Mouse (Mus musculus) C2C12 (cell line): ENCODE measurements around the gene Cfap74. TPM values are rescaled to one million over a fixed set of nuclear protein-coding genes. Genes with fewer than 3 reads are reported as not detected.

Experiments
- H3K27me3 ChIP-seq: one replicate; pipeline ENCODE4 v1.6.1; 2011; ENCODE audit not compliant: control insufficient read depth, insufficient read depth, insufficient read length
- H3K36me3 ChIP-seq: one replicate; pipeline ENCODE4 v1.6.1; 2011; ENCODE audit not compliant: control insufficient read depth, insufficient read depth
- H3K4me3 ChIP-seq: one replicate; pipeline ENCODE4 v1.5.1; 2011; ENCODE audit warnings: mild to moderate bottlenecking, control low read depth; ENCODE audit not compliant: poor library complexity, insufficient read depth, severe bottlenecking
- H3K79me2 ChIP-seq: one replicate; pipeline ENCODE4 v1.6.1; 2011; ENCODE audit not compliant: control insufficient read depth, insufficient read depth
- H3K79me3 ChIP-seq: one replicate; pipeline ENCODE4 v1.6.1; 2011; ENCODE audit warnings: low read depth, control low read depth
- H3ac ChIP-seq: one replicate; pipeline ENCODE3; 2011; ENCODE audit warnings: low read depth; ENCODE audit not compliant: control insufficient read depth, insufficient read length
- CEBPB ChIP-seq: IDR thresholded peaks from one replicate; pipeline ENCODE4 v1.6.1; 2011; ENCODE audit warnings: low read depth, mild to moderate bottlenecking, control low read depth, moderate library complexity
- CTCF ChIP-seq: IDR thresholded peaks from one replicate; pipeline ENCODE4 v1.5.1; 2011; ENCODE audit not compliant: control insufficient read depth, insufficient read depth, insufficient read length
- FOSL1 ChIP-seq: IDR thresholded peaks from one replicate; pipeline ENCODE4 v1.8.0; 2011; ENCODE audit warnings: mild to moderate bottlenecking, low read length; ENCODE audit not compliant: poor library complexity, insufficient read depth, severe bottlenecking
- MAX ChIP-seq: IDR thresholded peaks from one replicate; pipeline ENCODE4 v1.6.1; 2011; ENCODE audit warnings: mild to moderate bottlenecking, control low read depth
- MYOD1 ChIP-seq: IDR thresholded peaks from one replicate; pipeline ENCODE4 v1.6.1; 2011; ENCODE audit warnings: low read depth; ENCODE audit not compliant: control insufficient read depth, insufficient read length
- MYOG ChIP-seq: IDR thresholded peaks from one replicate; pipeline ENCODE4 v1.6.1; 2011; ENCODE audit not compliant: control insufficient read depth, insufficient read length; ENCODE audit errors: extremely low read depth
- USF1 ChIP-seq: IDR thresholded peaks from one replicate; pipeline ENCODE4 v1.6.1; 2011; ENCODE audit warnings: low read depth, mild to moderate bottlenecking, control low read depth, moderate library complexity
- polyA plus RNA-seq: library from polyadenylated mRNA; unstranded; fragments of >200 nt; fragmentation: generic; extraction: Trizol; gene quantifications from one replicate; pipeline ENCODE4 v1.2.1, GENCODE M21; 2012; ENCODE audit warnings: missing spikeins

The Cfap74 gene
- polyA plus RNA-seq, 1 experiment, result 0.90 TPM

- TF ChIP-seq USF1 (no peak), MAX (no peak), MYOD1 (no peak), MYOG (no peak), CEBPB (no peak), FOSL1 (no peak), CTCF (no peak)
- no peak overlapping the region for H3K4me3 ChIP-seq
- peaks cover 19% of the 10 kb centered on the region for H3K36me3 ChIP-seq
- H3ac ChIP-seq, result no peak overlapping the region
- peaks cover 98% of the 10 kb centered on the region for H3K79me3 ChIP-seq
- no peaks in the 10 kb centered on the region for H3K27me3 ChIP-seq
- peaks cover 100% of the 10 kb centered on the region for H3K79me2 ChIP-seq
Observed at GRCm38 (mm10) chr4:155505671-155506295, 96.8 kb downstream of the Cfap74 start.

GRCm38 (mm10) chr4:155508614-155509013 lies 99.6 kb downstream of the Cfap74 start:
- no peak overlapping the region for H3K4me3 ChIP-seq
- H3K79me2 ChIP-seq, result peaks cover 100% of the 10 kb centered on the region
- no peak overlapping the region for H3ac ChIP-seq
- TF ChIP-seq CEBPB, result no peak
- TF ChIP-seq MYOG, result no peak
- peaks cover 100% of the 10 kb centered on the region for H3K79me3 ChIP-seq
- H3K27me3 ChIP-seq, result no peaks in the 10 kb centered on the region
- peaks cover 19% of the 10 kb centered on the region for H3K36me3 ChIP-seq

- H3K27me3 ChIP-seq, result no peaks in the 10 kb centered on the region
- H3ac ChIP-seq, result no peak overlapping the region
- peaks cover 100% of the 10 kb centered on the region for H3K79me3 ChIP-seq
- TF ChIP-seq MYOD1, result no peak
- no peak for TF ChIP-seq CTCF
- no peak for TF ChIP-seq CEBPB
- TF ChIP-seq MAX, result no peak
- no peak for TF ChIP-seq USF1
- no peak for TF ChIP-seq MYOG
- TF ChIP-seq FOSL1, result no peak
- H3K4me3 ChIP-seq, result no peak overlapping the region
- H3K79me2 ChIP-seq, result peaks cover 100% of the 10 kb centered on the region
- peaks cover 18% of the 10 kb centered on the region for H3K36me3 ChIP-seq
Observed at GRCm38 (mm10) chr4:155510981-155511380, 102.0 kb downstream of the Cfap74 start.

- peaks cover 98% of the 10 kb centered on the region for H3K79me3 ChIP-seq
- no peak overlapping the region for H3K4me3 ChIP-seq
- no peak overlapping the region for H3ac ChIP-seq
- H3K27me3 ChIP-seq, result no peaks in the 10 kb centered on the region
- H3K79me2 ChIP-seq, result peaks cover 100% of the 10 kb centered on the region
- peaks cover 25% of the 10 kb centered on the region for H3K36me3 ChIP-seq
- TF ChIP-seq MYOD1, result no peak
- no peak for TF ChIP-seq MYOG
- TF ChIP-seq USF1, result no peak
- TF ChIP-seq CEBPB, result no peak
- TF ChIP-seq FOSL1, result no peak
- TF ChIP-seq CTCF, result no peak
Observed at GRCm38 (mm10) chr4:155514810-155515209, 105.8 kb downstream of the Cfap74 start.

Other genes with a start within 250 kb of the Cfap74 start
- 45.2 TPM for gene Ski, start 186.6 kb upstream of the Cfap74 start, polyA plus RNA-seq
- 30.6 TPM for gene Faap20, start 159.4 kb upstream of the Cfap74 start, polyA plus RNA-seq
- gene Prkcz, start 47.8 kb upstream of the Cfap74 start, polyA plus RNA-seq, result 0.06 TPM
- not detected for gene Gabrd, start 11.1 kb upstream of the Cfap74 start, polyA plus RNA-seq
- gene Tmem52, start 59.9 kb downstream of the Cfap74 start, polyA plus RNA-seq, result not detected
- gene Gnb1, start 82.2 kb downstream of the Cfap74 start, polyA plus RNA-seq, result 338 TPM
- gene Nadk, start 153.2 kb downstream of the Cfap74 start, polyA plus RNA-seq, result 209 TPM
- 6.3 TPM for gene Slc35e2, start 192.2 kb downstream of the Cfap74 start, polyA plus RNA-seq
- 40.4 TPM for gene Cdk11b, start 215.7 kb downstream of the Cfap74 start, polyA plus RNA-seq
- not detected for gene Gm10563, start 236.2 kb downstream of the Cfap74 start, polyA plus RNA-seq
- 4.5 TPM for gene Mmp23, start 244.2 kb downstream of the Cfap74 start, polyA plus RNA-seq